Mouse (Mus musculus) lung, postnatal 0 days (tissue): ENCODE data around the gene Blnk. TPM values are rescaled to one million over a fixed set of nuclear protein-coding genes. Genes with fewer than 3 reads are reported as not detected.

Experiments
- ATAC-seq: fragments of 200-750 bp; cut with Nextera tagmentation; 2 replicates; pipeline ENCODE4 v1.8.0; 2017; ENCODE audit warnings: moderate library complexity
- DNase-seq: peaks from one replicate; pipeline ENCODE4 v3.0.0-alpha.2; 2016; ENCODE audit warnings: low spot score
- H3K27ac ChIP-seq: fragments of 300-500 bp; sonication (generic); 2 replicates; pipeline ENCODE4 v1.5.1; 2014; ENCODE audit warnings: antibody characterized with exemption, mild to moderate bottlenecking, low read length, mixed read lengths
- H3K27me3 ChIP-seq: fragments of 300-500 bp; sonication (generic); replicated peaks from 2 replicates; pipeline ENCODE4 v1.6.1; 2014; ENCODE audit warnings: low read length, mixed read lengths; ENCODE audit not compliant: insufficient read depth
- H3K36me3 ChIP-seq: fragments of 300-500 bp; sonication (generic); 2 replicates; pipeline ENCODE4 v1.6.1; 2014; ENCODE audit warnings: low read length, mixed read lengths; ENCODE audit not compliant: insufficient read depth
- H3K4me1 ChIP-seq: fragments of 300-500 bp; sonication (generic); 2 replicates; pipeline ENCODE4 v1.6.1; 2014; ENCODE audit warnings: antibody characterized with exemption, low read depth, low read length, mixed read lengths; ENCODE audit not compliant: insufficient read depth
- H3K4me2 ChIP-seq: fragments of 300-500 bp; sonication (generic); replicated peaks from 2 replicates; pipeline ENCODE4 v1.6.1; 2014; ENCODE audit warnings: low read depth, mild to moderate bottlenecking, low read length, moderate library complexity, mixed read lengths
- H3K4me3 ChIP-seq: fragments of 300-500 bp; sonication (generic); 2 replicates; pipeline ENCODE4 v1.5.1; 2014; ENCODE audit warnings: low read depth, low read length
- H3K9ac ChIP-seq: fragments of 300-500 bp; sonication (generic); replicated peaks from 2 replicates; pipeline ENCODE4 v1.6.1; 2014; ENCODE audit warnings: low read depth, mild to moderate bottlenecking
- H3K9me3 ChIP-seq: fragments of 300-500 bp; sonication (generic); 2 replicates; pipeline ENCODE4 v1.6.1; 2016; ENCODE audit warnings: low read length, mixed read lengths
- CTCF ChIP-seq: IDR thresholded peaks from 2 replicates; pipeline ENCODE4 v1.5.1; 2016; ENCODE audit warnings: antibody characterized with exemption, mild to moderate bottlenecking
- EP300 ChIP-seq: IDR thresholded peaks from 2 replicates; pipeline ENCODE4 v1.6.1; 2016; ENCODE audit warnings: antibody characterized with exemption, mild to moderate bottlenecking, control low read depth
- WGBS: fragments of 180-500 bp; shearing (Covaris S2); extraction: QIAGEN DNeasy Blood & Tissue Kit; methylation state at CpG from one replicate; pipeline ENCODE4 v1.1.7; 2014; 5-methylcytosine and 5-hydroxymethylcytosine counted together
- polyA plus RNA-seq: library from polyadenylated mRNA; unstranded; fragments of >200 nt; fragmentation: Nextera tagmentation; extraction: Ambion mirVana; gene quantifications from 2 replicates; pipeline ENCODE4 v1.2.1, GENCODE M21; 2015

Gene Blnk
- polyA plus RNA-seq, 1 experiment from 2014 or later = 0.58 TPM

DNA sequence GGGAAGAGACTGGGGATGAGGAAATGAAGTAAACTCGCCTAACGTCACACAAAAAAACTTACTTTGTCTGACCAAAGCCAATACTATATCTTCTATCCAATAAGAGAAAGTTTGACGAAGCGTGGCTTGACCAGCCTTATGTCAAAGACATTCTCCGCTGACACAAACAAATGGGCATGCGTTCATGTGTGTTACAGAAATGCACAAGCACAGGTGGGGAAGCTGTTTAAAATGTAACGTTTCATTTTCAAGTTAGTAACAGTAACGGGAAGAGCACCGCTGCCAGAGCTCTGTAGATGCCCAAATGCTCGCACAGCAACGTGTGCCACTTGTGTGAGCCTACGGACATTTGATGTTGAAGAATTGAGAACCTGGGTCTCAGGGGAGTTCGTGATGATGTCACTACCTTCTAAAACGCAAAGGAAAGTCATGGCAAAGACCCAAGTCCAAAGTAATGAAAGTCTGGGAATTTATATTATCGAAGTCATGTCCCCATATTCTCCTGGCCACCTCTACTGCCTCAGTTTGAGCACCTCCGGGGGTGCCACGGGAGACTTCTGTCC is 3.5 kb downstream of the Blnk start:
- no peak overlapping the region for H3K27ac ChIP-seq
- H3K9ac ChIP-seq = no peak overlapping the region
- DNase-seq (no peak), ATAC-seq (no peak)
- H3K27me3 ChIP-seq = no peaks in the 10 kb centered on the region
- H3K4me3 ChIP-seq = no peak overlapping the region
- TF ChIP-seq CTCF (no peak), EP300 (no peak)
- 87% methylated on average over 17 of the region's 17 CpGs for WGBS
- no peak overlapping the region for H3K4me2 ChIP-seq
- H3K4me1 ChIP-seq = no peaks in the 10 kb centered on the region
- no peaks in the 10 kb centered on the region for H3K36me3 ChIP-seq
- no peaks in the 10 kb centered on the region for H3K9me3 ChIP-seq

DNA sequence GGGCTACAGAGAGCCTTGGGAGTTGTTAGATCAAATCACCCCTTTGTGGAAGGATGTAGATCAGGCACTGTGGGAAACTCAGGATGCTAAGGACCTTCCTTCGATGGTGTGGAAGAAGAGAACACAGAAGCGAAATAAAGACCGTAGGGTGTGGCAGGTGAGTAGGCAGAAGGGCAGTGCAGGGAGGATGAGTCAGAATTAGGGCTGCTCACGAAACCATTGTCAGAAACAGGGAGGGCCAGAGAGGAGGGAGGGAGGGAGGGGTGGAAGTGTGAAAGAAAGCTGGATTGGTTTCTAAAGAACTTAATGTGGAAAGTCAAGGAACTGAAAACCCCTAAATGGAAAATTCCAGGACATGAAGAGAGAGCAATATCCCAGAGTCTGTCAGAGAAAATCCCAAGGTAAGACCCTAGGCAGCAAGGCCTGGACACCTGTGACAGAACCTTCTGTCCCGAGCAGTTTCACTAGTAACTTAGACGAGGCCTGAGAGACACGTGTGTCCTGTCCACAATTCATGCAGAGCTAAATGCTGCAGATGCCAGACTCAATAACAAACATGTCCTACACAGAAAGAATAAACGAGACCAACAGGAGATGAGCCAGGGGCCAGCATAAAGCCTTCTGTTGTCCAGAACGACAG is 4.3 kb downstream of the Blnk start:
- TF ChIP-seq EP300 (no peak), CTCF (no peak)
- H3K9me3 ChIP-seq = no peaks in the 10 kb centered on the region
- no peak overlapping the region for H3K27ac ChIP-seq
- DNase-seq (no peak), ATAC-seq (no peak)
- H3K4me3 ChIP-seq = no peak overlapping the region
- no peaks in the 10 kb centered on the region for H3K4me1 ChIP-seq
- no peaks in the 10 kb centered on the region for H3K27me3 ChIP-seq
- no peaks in the 10 kb centered on the region for H3K36me3 ChIP-seq
- H3K4me2 ChIP-seq = no peak overlapping the region
- H3K9ac ChIP-seq = no peak overlapping the region
- WGBS = 80% methylated on average over 9 of the region's 9 CpGs

DNA sequence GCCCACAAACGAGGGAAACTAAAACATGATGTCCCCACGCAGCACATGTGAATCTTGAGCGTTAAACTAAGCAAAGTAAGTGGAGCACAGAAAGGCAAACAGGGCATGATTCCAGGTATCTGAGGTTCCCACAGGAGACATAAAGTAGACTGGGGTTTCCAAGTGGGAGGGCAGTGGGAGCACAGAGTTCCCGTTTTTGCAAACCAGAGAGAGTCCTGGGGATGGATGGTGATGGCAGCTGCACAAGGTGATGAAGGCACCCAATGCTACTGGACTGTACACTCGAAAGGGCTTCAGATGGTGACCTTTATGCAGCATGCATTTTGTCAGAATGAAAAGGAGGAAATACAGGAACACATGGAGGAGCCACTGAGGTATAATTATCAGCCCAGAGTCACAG is 5.5 kb downstream of the Blnk start:
- DNase-seq (no peak), ATAC-seq (no peak)
- Histone ChIP-seq H3K36me3 (no peaks in the 10 kb centered on the region), H3K4me2 (no peak overlapping the region), H3K4me1 (no peaks in the 10 kb centered on the region), H3K27ac (no peak overlapping the region), H3K9me3 (no peaks in the 10 kb centered on the region), H3K9ac (no peak overlapping the region), H3K27me3 (no peaks in the 10 kb centered on the region), H3K4me3 (no peak overlapping the region)
- TF ChIP-seq CTCF (no peak), EP300 (no peak)
- 61% methylated on average over 5 of the region's 5 CpGs for WGBS

DNA sequence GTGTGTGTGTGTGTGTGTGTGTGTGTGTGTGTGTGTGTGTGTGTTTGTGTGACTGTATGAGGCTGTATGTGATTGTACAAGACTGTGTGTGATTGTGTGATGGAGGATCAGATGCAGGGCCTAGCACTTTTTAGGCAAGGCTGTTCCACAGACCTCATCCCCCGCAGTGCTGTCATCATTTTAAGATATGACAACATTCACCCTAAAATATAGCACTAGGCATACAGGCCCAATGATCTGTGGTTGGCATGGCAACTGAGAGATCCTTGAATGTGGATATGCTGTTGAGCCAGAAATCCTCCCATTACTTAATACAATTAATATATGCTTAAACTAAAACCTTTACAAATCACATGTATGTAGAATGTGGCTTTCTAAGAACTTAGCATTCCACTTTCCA is 9.8 kb downstream of the Blnk start:
- no peak overlapping the region for H3K9ac ChIP-seq
- H3K4me3 ChIP-seq = no peak overlapping the region
- H3K27me3 ChIP-seq = no peaks in the 10 kb centered on the region
- H3K4me2 ChIP-seq = no peak overlapping the region
- no peaks in the 10 kb centered on the region for H3K9me3 ChIP-seq
- no peak overlapping the region for H3K27ac ChIP-seq
- DNase-seq (no peak), ATAC-seq (no peak)
- H3K4me1 ChIP-seq = no peaks in the 10 kb centered on the region
- no peaks in the 10 kb centered on the region for H3K36me3 ChIP-seq
- 81% methylated on average over 1 of the region's 1 CpGs for WGBS
- TF ChIP-seq CTCF (no peak), EP300 (no peak)

DNA sequence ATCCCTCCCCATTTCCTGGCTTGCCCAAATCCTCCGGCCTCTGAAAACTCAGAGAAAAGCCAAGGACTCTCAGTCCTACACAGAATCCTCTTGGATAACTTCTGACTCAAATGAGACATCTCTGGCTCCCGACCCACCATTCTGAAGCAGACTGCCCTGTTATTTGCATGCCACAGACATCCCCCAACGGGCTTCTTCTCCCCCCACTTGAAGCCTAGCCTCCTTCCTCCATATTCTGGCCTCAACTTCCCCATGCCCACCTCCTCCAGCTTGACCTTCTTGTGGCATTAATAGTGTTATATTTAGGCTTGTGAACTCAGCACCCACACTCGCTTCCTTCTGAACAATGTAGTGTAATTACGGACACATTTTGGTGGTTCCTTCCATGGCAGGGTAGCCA is 13.7 kb downstream of the Blnk start:
- ATAC-seq = no peak
- no peak overlapping the region for H3K4me2 ChIP-seq
- H3K27me3 ChIP-seq = no peaks in the 10 kb centered on the region
- H3K4me3 ChIP-seq = no peak overlapping the region
- no peak overlapping the region for H3K9ac ChIP-seq
- no peaks in the 10 kb centered on the region for H3K9me3 ChIP-seq
- 78% methylated on average over 5 of the region's 5 CpGs for WGBS
- DNase-seq = no peak
- H3K27ac ChIP-seq = no peak overlapping the region
- TF ChIP-seq CTCF = no peak
- no peak for TF ChIP-seq EP300
- no peaks in the 10 kb centered on the region for H3K4me1 ChIP-seq
- no peaks in the 10 kb centered on the region for H3K36me3 ChIP-seq

DNA sequence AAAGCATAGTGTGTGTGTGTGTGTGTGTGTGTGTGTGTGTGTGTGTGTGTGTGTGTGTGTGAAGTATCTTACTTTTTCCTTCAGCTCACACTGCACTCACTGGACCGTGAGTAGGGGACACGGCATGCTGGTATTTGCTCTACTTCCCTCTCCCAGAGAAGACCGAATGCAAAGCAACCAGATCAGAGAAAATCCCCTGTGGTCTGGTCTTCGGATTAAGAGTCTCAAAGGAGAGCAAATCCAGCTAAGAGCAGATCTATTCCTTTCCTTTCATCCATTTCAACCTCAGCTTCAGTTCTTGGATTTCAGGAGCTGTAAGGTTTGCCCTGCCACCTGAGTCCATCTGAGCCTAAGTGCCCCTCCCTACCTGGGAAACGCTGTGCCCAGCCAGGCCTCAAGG is 16.3 kb downstream of the Blnk start:
- WGBS = 42% methylated on average over 5 of the region's 5 CpGs
- H3K4me3 ChIP-seq = no peak overlapping the region
- no peaks in the 10 kb centered on the region for H3K27me3 ChIP-seq
- H3K4me2 ChIP-seq = no peak overlapping the region
- DNase-seq (no peak), ATAC-seq (no peak)
- H3K4me1 ChIP-seq = no peaks in the 10 kb centered on the region
- no peak overlapping the region for H3K27ac ChIP-seq
- TF ChIP-seq CTCF (no peak), EP300 (no peak)
- H3K9ac ChIP-seq = no peak overlapping the region
- no peaks in the 10 kb centered on the region for H3K36me3 ChIP-seq
- H3K9me3 ChIP-seq = no peaks in the 10 kb centered on the region
